Mouse (Mus musculus): ENCODE measurements around the gene Chga. TPM values are rescaled to one million over a fixed set of nuclear protein-coding genes. Genes with fewer than 3 reads are reported as not detected.

Chga gene
- polyA plus RNA-seq, 1 experiment from 2014 or later: 96.0 TPM

GRCm38 (mm10) chr12:102568219-102568618 lies 13.4 kb downstream of the Chga start:
- Histone ChIP-seq H3K27ac (no peak overlapping the region), H3K36me3 (peaks cover 75% of the 10 kb centered on the region), H3K27me3 (no peaks in the 10 kb centered on the region), H3K9ac (no peak overlapping the region), H3K4me3 (no peak overlapping the region), H3K4me1 (replicated peaks) (0 out of 2 replicates have a peak, but pooled peaks cover 6% of the 10 kb centered on the region), H3K9me3 (no peaks in the 10 kb centered on the region), H3K4me2 (no peak overlapping the region)
- no peak for ATAC-seq (ENCODE audit: low FRiP score)
- 77% methylated on average over 7 of the region's 7 CpGs for WGBS

GRCm38 (mm10) chr12:102570111-102570510 lies 15.3 kb downstream of the Chga start:
- ATAC-seq (ENCODE audit: low FRiP score): no peak

GRCm38 (mm10) chr12:102570734-102571133 lies 16.0 kb downstream of the Chga start:
- no peak overlapping the region for H3K27ac ChIP-seq
- H3K27me3 ChIP-seq: no peaks in the 10 kb centered on the region
- no peak overlapping the region for H3K9ac ChIP-seq
- WGBS: 83% methylated on average over 5 of the region's 5 CpGs
- no peak overlapping the region for H3K4me3 ChIP-seq
- 0 out of 2 replicates have a peak, but pooled peaks cover 7% of the 10 kb centered on the region for H3K4me1 ChIP-seq (replicated peaks)
- H3K9me3 ChIP-seq: no peaks in the 10 kb centered on the region
- peaks cover 60% of the 10 kb centered on the region for H3K36me3 ChIP-seq
- ATAC-seq (ENCODE audit: low FRiP score): no peak
- no peak overlapping the region for H3K4me2 ChIP-seq

More at GRCm38 (mm10) chr12:102570111-102570510, 15.3 kb downstream of the Chga start:
- peaks cover 63% of the 10 kb centered on the region for H3K36me3 ChIP-seq
- H3K4me2 ChIP-seq: no peak overlapping the region
- no peak overlapping the region for H3K9ac ChIP-seq
- H3K27me3 ChIP-seq: no peaks in the 10 kb centered on the region
- no peaks in the 10 kb centered on the region for H3K9me3 ChIP-seq
- 93% methylated on average over 13 of the region's 13 CpGs for WGBS
- H3K4me1 ChIP-seq (replicated peaks): 0 out of 2 replicates have a peak, but pooled peaks cover 7% of the 10 kb centered on the region
- no peak overlapping the region for H3K4me3 ChIP-seq
- no peak overlapping the region for H3K27ac ChIP-seq

GRCm38 (mm10) chr12:102571666-102572065 lies 16.9 kb downstream of the Chga start:
- H3K4me1 ChIP-seq (replicated peaks): 0 out of 2 replicates have a peak, but pooled peaks cover 7% of the 10 kb centered on the region
- H3K27me3 ChIP-seq: no peaks in the 10 kb centered on the region
- H3K4me2 ChIP-seq: no peak overlapping the region
- no peak overlapping the region for H3K27ac ChIP-seq
- no peak for ATAC-seq (ENCODE audit: low FRiP score)
- H3K9me3 ChIP-seq: no peaks in the 10 kb centered on the region
- 90% methylated on average over 9 of the region's 9 CpGs for WGBS
- H3K36me3 ChIP-seq: peaks cover 58% of the 10 kb centered on the region
- no peak overlapping the region for H3K9ac ChIP-seq
- no peak overlapping the region for H3K4me3 ChIP-seq

GRCm38 (mm10) chr12:102573036-102573435 lies 18.3 kb downstream of the Chga start:
- H3K27me3 ChIP-seq: no peaks in the 10 kb centered on the region
- H3K9me3 ChIP-seq: no peaks in the 10 kb centered on the region
- no peak overlapping the region for H3K27ac ChIP-seq
- no peak overlapping the region for H3K4me3 ChIP-seq
- H3K9ac ChIP-seq: no peak overlapping the region
- 0 out of 2 replicates have a peak, but pooled peaks cover 7% of the 10 kb centered on the region for H3K4me1 ChIP-seq (replicated peaks)
- peaks cover 62% of the 10 kb centered on the region for H3K36me3 ChIP-seq
- no peak overlapping the region for H3K4me2 ChIP-seq
- WGBS: 76% methylated on average over 7 of the region's 7 CpGs
- no peak for ATAC-seq (ENCODE audit: low FRiP score)

- 83% methylated on average over 5 of the region's 5 CpGs for WGBS
Observed at GRCm38 (mm10) chr12:102575541-102576329, 21.0 kb downstream of the Chga start.

GRCm38 (mm10) chr12:102576659-102577398 lies 22.1 kb downstream of the Chga start:
- no peaks in the 10 kb centered on the region for H3K9me3 ChIP-seq
- no peak overlapping the region for H3K4me3 ChIP-seq
- 85% methylated on average over 10 of the region's 10 CpGs for WGBS
- peaks cover 30% of the 10 kb centered on the region for H3K36me3 ChIP-seq
- ATAC-seq (ENCODE audit: low FRiP score): no peak
- H3K4me2 ChIP-seq: no peak overlapping the region
- 0 out of 2 replicates have a peak, but pooled peaks cover 7% of the 10 kb centered on the region for H3K4me1 ChIP-seq (replicated peaks)
- H3K27me3 ChIP-seq: no peaks in the 10 kb centered on the region
- H3K27ac ChIP-seq: no peak overlapping the region
- H3K9ac ChIP-seq: no peak overlapping the region

More at GRCm38 (mm10) chr12:102575541-102576329, 21.0 kb downstream of the Chga start:
- no peak overlapping the region for H3K27ac ChIP-seq
- no peak for ATAC-seq (ENCODE audit: low FRiP score)
- H3K4me2 ChIP-seq: no peak overlapping the region
- 0 out of 2 replicates have a peak, but pooled peaks cover 7% of the 10 kb centered on the region for H3K4me1 ChIP-seq (replicated peaks)
- H3K36me3 ChIP-seq: peaks cover 39% of the 10 kb centered on the region
- H3K27me3 ChIP-seq: no peaks in the 10 kb centered on the region
- H3K4me3 ChIP-seq: no peak overlapping the region
- H3K9ac ChIP-seq: no peak overlapping the region
- H3K9me3 ChIP-seq: no peaks in the 10 kb centered on the region

GRCm38 (mm10) chr12:102579041-102579440 lies 24.3 kb downstream of the Chga start:
- Histone ChIP-seq H3K4me2 (no peak overlapping the region), H3K36me3 (peaks cover 15% of the 10 kb centered on the region), H3K9me3 (no peaks in the 10 kb centered on the region), H3K4me3 (no peak overlapping the region), H3K4me1 (replicated peaks) (0 out of 2 replicates have a peak, but pooled peaks cover 6% of the 10 kb centered on the region), H3K27ac (no peak overlapping the region), H3K9ac (no peak overlapping the region), H3K27me3 (no peaks in the 10 kb centered on the region)
- 63% methylated on average over 6 of the region's 6 CpGs for WGBS
- ATAC-seq (ENCODE audit: low FRiP score): peak; percentile 50; the same call in 1 of the 2 replicates

GRCm38 (mm10) chr12:102581579-102582196 lies 26.9 kb downstream of the Chga start:
- Histone ChIP-seq H3K36me3 (peaks cover 24% of the 10 kb centered on the region), H3K27ac (no peak overlapping the region), H3K4me1 (replicated peaks) (0 out of 2 replicates have a peak, but pooled peaks cover 6% of the 10 kb centered on the region), H3K4me2 (no peak overlapping the region), H3K27me3 (no peaks in the 10 kb centered on the region), H3K9me3 (no peaks in the 10 kb centered on the region), H3K4me3 (no peak overlapping the region), H3K9ac (no peak overlapping the region)
- 72% methylated on average over 5 of the region's 5 CpGs for WGBS
- ATAC-seq (ENCODE audit: low FRiP score): no peak

- ATAC-seq (ENCODE audit: low FRiP score): no peak
- Histone ChIP-seq H3K9me3 (no peaks in the 10 kb centered on the region), H3K9ac (no peak overlapping the region), H3K27me3 (no peaks in the 10 kb centered on the region), H3K27ac (no peak overlapping the region), H3K4me1 (replicated peaks) (0 out of 2 replicates have a peak, but pooled peaks cover 6% of the 10 kb centered on the region), H3K4me3 (no peak overlapping the region), H3K36me3 (peaks cover 26% of the 10 kb centered on the region), H3K4me2 (no peak overlapping the region)
- 82% methylated on average over 11 of the region's 11 CpGs for WGBS
Observed at GRCm38 (mm10) chr12:102582441-102582840, 27.7 kb downstream of the Chga start.

GRCm38 (mm10) chr12:102585390-102585789 lies 30.6 kb downstream of the Chga start:
- H3K36me3 ChIP-seq: peaks cover 23% of the 10 kb centered on the region
- H3K27me3 ChIP-seq: no peaks in the 10 kb centered on the region
- no peak overlapping the region for H3K27ac ChIP-seq
- no peak overlapping the region for H3K4me3 ChIP-seq
- no peak overlapping the region for H3K9ac ChIP-seq
- no peak for ATAC-seq (ENCODE audit: low FRiP score)
- WGBS: 89% methylated on average over 3 of the region's 3 CpGs
- no peak overlapping the region for H3K4me2 ChIP-seq
- no peaks in the 10 kb centered on the region for H3K9me3 ChIP-seq
- 0 out of 2 replicates have a peak, but pooled peaks cover 6% of the 10 kb centered on the region for H3K4me1 ChIP-seq (replicated peaks)
